Mouse (Mus musculus) megakaryocyte, embryonic 14.5 days (primary cell): ENCODE results near the gene Mrpl48.

ENCODE experiments used
- FLI1 ChIP-seq: IDR thresholded peaks from 2 replicates; pipeline ENCODE4 v1.6.1; 2012; ENCODE audit warnings: low read length, inconsistent platforms, mixed read lengths
- GATA1 ChIP-seq: IDR thresholded peaks from 3 replicates; pipeline ENCODE4 v1.6.1; 2012; ENCODE audit warnings: mixed read lengths, low read length, inconsistent platforms, borderline replicate concordance

GRCm38 (mm10) chr7:100637657-100638056 is 29.6 kb upstream of the Mrpl48 start:
- TF ChIP-seq GATA1 (no peak), FLI1 (no peak)
